Mouse (Mus musculus): Measurements from ENCODE around the gene Nudt4.

DNA sequence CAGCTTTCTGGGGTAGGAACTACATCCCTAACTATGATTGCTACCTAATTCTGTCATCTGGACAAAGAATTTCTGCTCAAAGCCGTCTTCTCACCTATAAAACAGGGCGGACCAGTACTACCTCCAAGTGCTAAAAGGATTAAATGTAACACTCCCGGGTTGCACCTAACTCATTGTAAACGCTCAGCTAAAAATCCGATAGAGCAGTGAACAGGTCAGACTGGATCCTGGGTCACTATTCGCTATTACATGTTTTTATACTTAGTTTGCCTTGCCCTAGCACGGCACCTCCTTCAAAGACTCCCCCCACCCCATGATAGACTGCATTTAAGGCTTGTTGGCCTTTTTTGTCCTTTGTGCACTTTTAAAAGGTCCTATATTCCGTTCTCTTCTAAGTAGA, 1.6 kb downstream of the Nudt4 start:
- TF ChIP-seq POLR2A (IDR thresholded peaks at IDR 0.05; ENCODE audit: control insufficient read depth, extremely low read depth, insufficient read depth, low read length, poor library complexity) (no peak), CTCF (IDR thresholded peaks at IDR 0.05; ENCODE audit: borderline replicate concordance, control insufficient read depth, extremely low read depth, insufficient read depth, low read length, poor library complexity) (no peak)

All from thymus, adult 2 months (tissue).